Mouse (Mus musculus) thymus, postnatal 36 days (tissue): ENCODE measurements around the gene Slc1a7.

Experiments
- DNase-seq, 2 experiments: peaks; one replicate each; pipeline ENCODE4 v3.0.0; 2022; ENCODE audit warnings: mixed read lengths in 2 of 2

Gene Slc1a7

DNA sequence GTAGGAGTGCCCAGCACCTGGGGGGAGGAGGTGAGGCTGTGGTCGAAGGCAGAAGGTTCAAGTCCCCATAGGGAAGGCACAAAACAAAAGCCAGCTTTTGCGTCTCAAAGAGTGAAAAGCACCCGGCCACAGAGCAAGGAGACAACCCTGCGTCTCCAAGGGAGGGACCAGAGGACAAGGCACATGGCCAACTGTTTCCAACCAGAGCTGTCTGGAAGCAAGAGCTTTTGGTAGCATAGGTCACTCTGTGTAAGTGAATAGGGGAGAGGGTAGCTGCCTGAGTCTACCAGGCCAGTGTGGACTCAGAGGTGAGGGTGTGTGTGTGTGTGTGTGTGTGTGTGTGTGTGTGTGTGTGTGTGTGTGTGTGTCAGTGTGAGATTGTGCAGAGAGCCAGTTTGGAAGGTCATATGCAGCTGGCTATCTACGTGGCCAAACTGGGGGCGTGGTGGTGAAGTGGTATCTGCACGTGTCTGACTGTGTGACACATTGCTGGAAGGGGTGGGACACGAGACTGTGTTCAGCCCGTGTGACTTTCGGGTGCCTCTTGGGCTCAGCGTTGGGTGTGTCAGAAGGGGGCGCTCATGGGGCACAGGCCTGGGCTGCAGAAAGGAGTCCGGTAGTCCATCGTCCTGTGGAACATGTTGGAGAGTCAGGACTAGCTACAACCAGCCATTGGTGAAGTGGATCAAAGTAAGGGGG lies 47.1 kb downstream of the Slc1a7 start:
- no peak for DNase-seq

DNA sequence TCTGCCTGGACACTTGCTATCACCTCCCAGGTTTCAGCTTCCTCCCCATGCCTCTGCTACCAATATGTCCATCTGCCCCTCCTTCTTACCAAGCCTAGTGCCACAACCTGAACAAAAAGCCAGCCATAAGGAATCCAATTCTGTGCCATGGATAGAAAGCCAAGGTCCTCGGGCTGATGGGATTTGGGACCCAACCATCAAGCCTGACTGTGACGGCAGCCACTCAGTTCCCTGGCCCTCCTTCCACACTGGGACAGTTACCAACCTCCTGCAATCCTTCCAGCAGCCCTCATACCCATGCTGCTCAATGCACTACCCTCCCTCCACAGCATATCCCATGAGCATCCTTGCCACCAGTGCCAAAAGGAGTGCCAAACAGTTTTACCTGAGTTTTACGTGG lies 48.2 kb downstream of the Slc1a7 start:
- DNase-seq, result no peak

DNA sequence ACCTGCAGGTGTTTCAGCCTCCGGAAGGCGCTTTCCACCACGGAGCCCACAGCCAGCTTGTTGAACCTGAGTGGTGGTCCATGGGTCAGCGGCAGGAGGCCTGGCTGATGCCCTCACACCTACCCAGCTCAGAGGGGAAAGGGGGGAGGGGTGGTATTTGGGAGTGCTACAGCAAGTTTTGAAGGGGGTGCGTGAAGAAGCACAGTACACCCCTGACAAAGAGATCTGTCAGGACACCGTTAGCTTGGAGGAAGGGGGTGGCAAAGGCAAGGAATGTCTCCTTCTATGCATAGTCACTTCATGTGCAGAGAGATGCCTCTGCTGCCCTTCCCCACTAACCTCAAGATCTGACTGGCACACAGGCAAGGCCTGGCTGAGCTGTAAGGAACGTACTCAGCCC lies 49.7 kb downstream of the Slc1a7 start:
- no peak for DNase-seq

DNA sequence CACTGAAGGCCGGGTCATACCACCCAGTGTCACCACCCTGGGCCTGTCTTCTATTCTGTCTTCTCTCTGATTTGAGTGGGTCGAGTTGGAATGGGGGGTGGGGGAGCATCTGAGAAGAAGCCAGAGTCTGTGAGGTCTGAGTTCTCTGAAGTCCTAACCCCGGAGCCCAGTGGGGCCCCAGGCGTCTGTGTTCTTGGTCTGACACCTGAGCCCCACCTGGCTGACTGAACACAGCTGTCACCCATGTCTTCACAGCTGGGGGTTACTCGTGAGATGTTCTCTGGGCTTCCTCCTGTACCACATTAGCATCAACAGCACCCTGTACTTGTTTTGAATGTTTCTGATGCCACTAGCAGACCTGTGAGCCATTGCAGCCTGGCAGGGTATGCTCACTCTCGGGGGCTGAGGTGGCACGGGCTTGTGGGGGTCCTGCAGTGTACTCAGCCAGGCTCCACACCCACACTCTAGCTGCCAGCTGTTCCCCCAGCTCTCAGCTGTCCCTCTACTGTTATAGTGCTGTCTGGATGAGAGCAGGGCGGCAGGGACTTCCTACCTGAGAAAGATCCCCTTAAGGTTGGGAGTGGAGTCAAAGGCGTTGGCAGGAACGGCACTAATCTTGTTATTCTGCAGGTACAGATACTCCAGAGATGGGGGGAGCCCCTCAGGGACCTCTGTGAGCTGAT lies 50.2 kb downstream of the Slc1a7 start:
- DNase-seq, result peak; percentile 13 to 52

GRCm38 (mm10) chr4:108018961-108019921 lies 51.1 kb downstream of the Slc1a7 start:
- no peak for DNase-seq

DNA sequence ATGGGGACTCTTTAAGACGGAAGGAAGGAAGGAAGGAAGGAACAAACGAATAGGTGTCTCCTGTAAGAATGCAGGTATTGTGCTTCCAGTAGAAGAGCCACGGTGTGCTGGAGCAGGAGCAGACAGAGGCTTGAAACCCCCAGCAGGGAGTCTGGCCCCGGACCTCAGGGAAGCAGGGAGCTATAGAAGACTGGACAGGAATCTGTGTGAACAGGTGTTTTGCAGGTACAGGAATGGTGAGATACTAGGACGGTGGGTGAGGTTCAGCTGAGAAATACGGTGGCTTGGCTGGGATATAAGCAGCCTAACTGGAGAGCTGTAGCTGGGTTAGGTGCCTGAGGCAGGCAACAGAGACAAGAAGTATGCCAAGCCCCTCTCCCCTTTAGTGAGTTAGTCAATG lies 52.0 kb downstream of the Slc1a7 start:
- no peak for DNase-seq

DNA sequence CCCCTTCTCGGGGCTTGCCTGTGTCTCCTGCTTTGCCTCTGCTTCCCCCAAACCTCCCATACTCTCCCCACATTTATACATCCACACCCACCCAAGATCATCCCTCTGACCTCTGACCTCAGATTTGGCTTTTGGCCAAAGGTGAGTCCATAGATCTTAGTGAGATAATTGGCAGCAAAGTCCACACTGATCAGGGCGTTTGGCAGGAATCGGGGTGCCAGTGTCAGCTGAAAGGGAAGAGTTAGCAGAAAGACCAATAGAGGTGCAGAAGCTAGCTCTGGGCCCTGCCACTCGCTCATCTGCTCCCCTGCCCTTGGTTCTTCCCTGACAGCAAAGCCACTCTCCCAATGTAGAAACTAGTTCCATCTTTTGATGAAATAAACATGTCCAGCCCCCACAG lies 55.1 kb downstream of the Slc1a7 start:
- no peak for DNase-seq

DNA sequence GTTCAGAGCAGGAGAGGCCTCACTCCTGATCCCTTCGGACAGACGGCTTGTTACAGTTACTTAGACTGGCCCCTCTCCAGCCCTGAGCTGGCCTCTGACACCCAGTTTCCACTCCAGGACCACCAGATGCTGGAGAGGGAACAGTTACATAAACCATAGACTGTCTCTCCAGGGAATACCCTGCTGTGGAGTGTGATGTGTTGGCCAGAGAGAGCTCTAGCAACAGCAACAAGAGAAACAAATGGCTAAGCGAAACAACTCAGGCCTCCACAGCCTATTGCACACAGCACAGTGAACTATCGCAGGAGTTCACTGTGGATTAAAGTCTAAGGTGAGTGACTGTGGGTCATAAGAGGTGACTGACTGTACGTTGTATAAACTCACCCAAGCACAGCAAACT lies 56.5 kb downstream of the Slc1a7 start:
- no peak for DNase-seq

GRCm38 (mm10) chr4:108025269-108025668 lies 57.1 kb downstream of the Slc1a7 start:
- DNase-seq, result no peak

- DNase-seq, result no peak
Observed at GRCm38 (mm10) chr4:108026193-108026592, 58.1 kb downstream of the Slc1a7 start.

DNA sequence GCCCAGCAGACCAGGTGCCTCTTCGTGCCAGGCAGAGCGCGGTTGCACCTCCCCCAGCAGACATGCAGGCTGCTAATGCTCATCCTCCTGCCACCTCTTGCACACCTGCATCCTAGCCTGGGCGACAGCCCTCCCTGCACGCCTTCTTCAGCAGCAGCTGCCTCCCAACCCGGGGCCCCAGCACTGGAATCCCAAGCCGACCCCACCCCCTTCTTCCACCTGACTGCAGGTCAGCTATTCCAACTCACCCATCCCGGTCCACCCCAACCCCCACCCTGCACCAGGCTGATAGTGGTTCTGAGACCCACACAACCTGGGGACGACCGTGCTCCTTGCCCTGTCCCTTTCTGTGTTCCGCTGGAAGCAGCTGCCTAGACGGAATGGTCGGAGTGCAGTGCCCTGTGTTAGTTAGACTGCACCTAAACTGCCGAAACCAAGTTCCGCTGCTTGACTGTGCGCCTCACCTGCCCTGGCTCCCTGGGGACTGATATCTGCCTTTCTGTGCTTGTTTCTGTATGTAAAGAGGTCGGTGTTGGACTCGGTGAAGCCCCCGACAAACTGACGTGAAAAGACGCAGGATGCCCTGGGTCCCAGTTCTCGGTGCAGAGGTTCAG lies 62.9 kb downstream of the Slc1a7 start:
- peak in 1 of 2 experiments; percentile 26 for DNase-seq

DNA sequence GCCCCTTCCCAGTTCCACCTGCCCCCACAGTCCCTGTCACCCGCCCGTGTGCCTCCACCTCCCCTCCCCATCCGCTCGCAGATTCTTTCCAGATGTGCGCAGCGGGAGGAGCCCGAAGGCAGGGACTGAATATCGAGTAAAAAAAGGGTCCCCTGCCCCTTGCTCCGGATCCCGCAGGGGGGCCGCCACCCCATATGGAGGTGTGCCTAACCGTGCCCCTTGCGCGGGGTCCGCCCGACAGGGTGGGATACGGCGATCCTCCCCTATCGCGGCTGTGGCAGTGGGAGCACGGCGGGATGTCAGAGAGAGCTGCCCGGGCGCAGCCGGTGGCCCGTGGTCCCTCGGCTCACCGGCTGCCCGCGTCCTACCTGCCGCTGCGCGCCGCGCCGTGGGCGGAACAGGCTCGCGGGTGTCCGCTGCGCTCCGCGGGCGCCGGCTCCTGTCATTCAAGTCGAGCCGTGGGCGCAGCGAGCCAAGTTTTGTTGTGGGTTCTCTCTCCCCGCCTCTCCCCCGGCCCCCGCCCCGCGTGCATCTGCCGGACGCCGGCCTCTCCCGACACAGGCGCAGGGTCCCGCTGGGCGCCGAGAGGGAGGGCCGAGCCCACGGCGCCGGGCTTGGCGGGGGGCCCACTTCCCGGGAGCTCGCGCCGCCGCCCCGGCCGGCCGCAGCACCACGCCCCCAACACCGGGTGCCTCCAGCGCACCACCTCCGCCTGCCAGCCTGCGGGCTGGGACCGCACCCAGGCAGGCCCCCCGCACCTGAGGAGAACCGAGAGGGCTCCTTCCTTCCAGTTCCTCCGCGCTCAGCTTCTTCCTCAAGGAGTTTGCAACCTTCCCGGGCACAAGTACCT lies 63.6 kb downstream of the Slc1a7 start:
- DNase-seq, result peak; percentile 8 to 16

DNA sequence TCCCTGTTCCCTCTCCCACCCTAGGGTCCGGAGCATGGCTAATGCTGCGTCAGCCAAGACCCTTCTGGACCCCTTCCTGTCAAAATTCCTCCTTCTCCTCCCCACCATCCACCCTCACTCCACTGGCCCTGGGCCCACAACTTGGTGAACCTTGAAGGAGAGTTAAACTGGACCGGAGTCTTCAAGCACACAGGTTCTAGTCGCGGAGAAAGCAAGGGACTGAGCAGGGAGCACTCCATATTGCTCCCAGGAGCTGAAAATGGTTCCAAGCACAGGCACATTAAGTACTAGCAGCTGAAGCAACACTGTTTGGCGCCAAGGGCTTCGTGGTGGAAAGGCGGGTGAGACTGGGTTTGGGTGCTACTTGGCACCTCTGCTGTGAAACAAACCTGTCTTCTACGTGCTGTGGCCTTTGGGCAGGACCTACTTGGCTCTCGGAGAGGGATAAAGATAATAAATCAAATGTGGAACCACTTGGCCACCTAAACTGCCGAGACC lies 64.3 kb downstream of the Slc1a7 start:
- DNase-seq, result no peak

- no peak for DNase-seq
Observed at GRCm38 (mm10) chr4:108033041-108033764, 65.1 kb downstream of the Slc1a7 start.

- no peak for DNase-seq
Observed at GRCm38 (mm10) chr4:108037027-108037426, 68.9 kb downstream of the Slc1a7 start.

DNA sequence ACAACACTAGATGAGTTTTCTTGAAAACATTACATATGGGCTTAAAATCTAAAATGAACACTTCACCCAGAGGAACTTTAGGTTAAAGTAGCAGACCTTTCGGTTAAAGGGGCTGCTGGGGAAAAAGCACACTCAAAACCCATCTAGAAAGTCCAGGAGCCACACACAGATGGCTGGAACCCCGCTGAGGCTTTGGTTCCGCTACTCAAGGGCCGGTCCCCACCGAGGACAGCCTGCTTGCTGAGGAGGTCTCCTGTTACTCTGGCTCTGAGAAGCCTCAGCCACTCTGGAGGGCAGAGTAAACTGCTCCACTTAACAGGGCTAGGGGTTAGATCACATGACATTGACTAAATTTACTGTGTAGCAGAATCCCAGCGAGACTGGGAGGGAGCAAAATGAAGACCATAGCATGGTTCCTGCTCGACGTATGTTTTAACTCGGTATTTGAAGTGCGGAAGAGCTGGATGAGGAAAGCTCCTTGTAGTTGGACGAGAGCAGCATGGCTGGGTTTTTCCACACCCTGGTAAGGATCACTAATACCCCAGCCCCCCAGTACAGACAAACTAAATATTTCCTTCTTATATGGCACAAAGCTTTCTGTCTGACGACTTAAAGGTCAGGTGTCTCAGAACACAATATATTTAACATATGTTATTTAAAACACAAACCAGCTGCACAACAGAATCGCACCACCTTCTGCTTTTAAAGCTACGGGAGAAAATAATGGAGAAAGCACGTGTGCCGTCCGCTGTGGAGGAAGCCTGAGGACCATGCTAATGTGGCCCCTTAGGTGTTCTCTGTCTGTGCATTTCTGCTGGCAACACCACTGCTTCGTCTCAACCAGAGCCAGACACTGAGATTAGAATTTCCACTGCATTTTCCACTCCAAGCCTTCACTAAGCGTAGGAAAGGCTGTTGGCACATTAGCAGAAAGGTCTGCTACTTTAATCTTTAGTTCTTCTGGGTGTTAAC lies 77.3 kb downstream of the Slc1a7 start:
- no peak for DNase-seq

DNA sequence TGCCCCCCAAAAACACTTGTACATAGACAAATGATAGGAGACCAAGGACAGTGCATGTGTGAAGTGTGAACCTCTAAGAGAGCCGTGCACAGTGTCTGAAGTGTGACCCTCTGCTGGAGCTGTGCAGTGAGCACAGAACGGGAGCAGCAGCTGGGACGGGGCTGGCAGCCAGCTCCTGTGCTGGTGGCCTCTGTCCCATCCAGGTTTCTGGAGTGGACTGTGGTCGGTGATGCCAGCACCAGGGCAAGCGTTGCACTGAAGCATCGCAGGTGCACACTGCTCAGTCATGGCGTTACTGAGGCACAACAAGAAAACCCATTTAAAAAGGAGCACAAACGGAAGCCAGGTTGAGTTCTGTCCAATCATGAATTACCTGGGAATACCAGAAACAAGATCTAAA lies 78.0 kb downstream of the Slc1a7 start:
- no peak for DNase-seq

DNA sequence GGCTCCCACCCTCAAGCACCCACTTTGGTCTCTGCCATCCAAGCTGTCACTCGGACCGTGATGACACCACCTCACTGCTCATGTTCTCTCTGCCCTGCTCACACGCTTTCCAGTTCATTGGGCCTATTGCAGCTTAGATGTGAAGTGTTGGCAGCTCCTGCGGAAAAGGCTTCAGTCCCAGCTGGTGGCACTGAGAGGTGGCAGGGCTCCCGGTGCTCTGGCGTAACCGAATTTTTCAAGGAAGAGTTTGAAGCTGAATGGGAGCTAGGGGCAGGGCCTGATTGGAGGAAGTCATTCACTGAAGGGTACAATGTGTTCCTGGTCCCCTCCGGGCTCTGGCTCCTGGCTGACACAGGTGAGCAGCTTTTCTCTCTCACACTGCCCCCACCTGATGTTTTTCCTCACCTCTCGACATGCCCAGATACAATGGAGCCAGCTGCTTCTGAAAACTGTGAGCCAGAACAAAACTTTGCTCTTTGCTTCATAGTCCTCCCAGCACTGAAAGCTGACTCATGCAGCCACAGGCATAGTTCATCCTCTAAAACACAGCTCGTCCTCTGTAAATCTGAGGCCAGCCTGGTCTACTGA lies 83.6 kb downstream of the Slc1a7 start:
- no peak for DNase-seq

GRCm38 (mm10) chr4:108052673-108053072 lies 84.5 kb downstream of the Slc1a7 start:
- no peak for DNase-seq
